Mouse (Mus musculus) liver, adult 2 months (tissue): ENCODE results near the gene Nelfe. TPM values are rescaled to one million over a fixed set of nuclear protein-coding genes. Genes with fewer than 3 reads are reported as not detected.

Source experiments
- DNase-seq: peaks from one replicate; pipeline ENCODE4 v3.0.0-alpha.2; 2011; ENCODE audit warnings: low read depth, low spot score; ENCODE audit errors: extremely low read depth
- H3K27ac ChIP-seq: fragments of 200-500 bp; replicated peaks from 2 replicates; pipeline ENCODE4 v1.5.1; 2012; ENCODE audit warnings: low read depth, mild to moderate bottlenecking, control low read depth, inconsistent platforms, low read length; ENCODE audit not compliant: insufficient read depth
- H3K27me3 ChIP-seq: fragments of 200-500 bp; 2 replicates; pipeline ENCODE4 v1.6.1; 2012; ENCODE audit warnings: mild to moderate bottlenecking, moderate library complexity, low read length, inconsistent platforms; ENCODE audit not compliant: control insufficient read depth, insufficient read depth
- H3K36me3 ChIP-seq: fragments of 200-500 bp; 2 replicates; pipeline ENCODE4 v1.6.1; 2012; ENCODE audit warnings: low read length, inconsistent platforms; ENCODE audit not compliant: control insufficient read depth, insufficient read depth
- H3K4me1 ChIP-seq: fragments of 200-500 bp; 2 replicates; pipeline ENCODE4 v1.6.1; 2011; ENCODE audit warnings: low read length; ENCODE audit not compliant: control insufficient read depth, insufficient read depth
- H3K4me3 ChIP-seq: fragments of 200-500 bp; 2 replicates; pipeline ENCODE4 v1.5.1; 2011; ENCODE audit warnings: low read depth, mild to moderate bottlenecking, control low read depth, low read length, moderate library complexity; ENCODE audit not compliant: insufficient read depth
- H3K79me2 ChIP-seq: fragments of 200-500 bp; 2 replicates; pipeline ENCODE4 v1.6.1; 2012; ENCODE audit warnings: inconsistent platforms, mild to moderate bottlenecking, low read length, moderate library complexity; ENCODE audit not compliant: control insufficient read depth, insufficient read depth
- H3K9ac ChIP-seq: fragments of 200-500 bp; 2 replicates; pipeline ENCODE4 v1.6.1; 2012; ENCODE audit warnings: low read depth, mild to moderate bottlenecking, control low read depth, inconsistent platforms, low read length
- CTCF ChIP-seq: fragments of 200-500 bp; IDR thresholded peaks from 2 replicates; pipeline ENCODE4 v1.5.1; 2011; ENCODE audit warnings: low read depth, low read length, control low read depth
- POLR2A ChIP-seq: fragments of 200-500 bp; IDR thresholded peaks from 2 replicates; pipeline ENCODE4 v1.6.1; 2011; ENCODE audit warnings: low read length, control low read depth; ENCODE audit not compliant: insufficient read depth; ENCODE audit errors: extremely low read depth
- WGBS: fragments of 180-500 bp; shearing (Covaris S2); methylation state at CpG from one replicate; pipeline ENCODE4 v1.1.7; 2018; 5-methylcytosine and 5-hydroxymethylcytosine counted together
- polyA plus RNA-seq: library from polyadenylated mRNA; depleted of rRNA; stranded (reverse); fragments of >200 nt; gene quantifications from 2 replicates; pipeline ENCODE4 v1.2.3, GENCODE M21; 2012
- total RNA-seq: library from RNA; depleted of rRNA; stranded (reverse); fragments of >200 nt; gene quantifications from 2 replicates; pipeline ENCODE4 v1.2.3, GENCODE M21; 2014

Gene Nelfe
- total and polyA plus RNA-seq, 2 experiments = 17.1 to 21.9 TPM

DNA sequence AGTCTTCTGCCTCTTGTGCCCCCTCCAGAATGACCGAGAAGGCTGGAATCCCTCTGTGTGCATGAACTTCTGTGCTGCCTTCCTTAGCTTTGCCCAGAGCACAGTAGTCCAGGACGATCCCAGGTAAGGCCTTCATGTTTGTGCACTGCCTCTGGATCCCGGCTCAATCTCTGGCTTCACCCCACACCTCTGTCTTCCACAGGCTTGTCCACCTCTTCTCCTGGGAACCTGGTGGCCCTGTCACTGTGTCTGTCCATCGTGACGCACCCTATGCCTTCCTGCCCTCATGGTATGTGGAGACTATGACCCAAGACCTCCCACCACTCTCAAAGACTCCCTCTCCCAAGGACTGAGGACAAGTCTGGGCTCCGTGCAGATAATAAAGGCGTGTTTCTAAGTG is 11.4 kb upstream of the Nelfe start:
- H3K27me3 ChIP-seq = no peaks in the 10 kb centered on the region
- H3K36me3 ChIP-seq = peaks cover 10% of the 10 kb centered on the region
- H3K4me1 ChIP-seq = peaks cover 12% of the 10 kb centered on the region
- no peak overlapping the region for H3K4me3 ChIP-seq
- no peak overlapping the region for H3K9ac ChIP-seq
- WGBS = 90% methylated on average over 7 of the region's 7 CpGs
- H3K79me2 ChIP-seq = peaks cover 5% of the 10 kb centered on the region
- DNase-seq = no peak
- H3K27ac ChIP-seq = no peak overlapping the region
- TF ChIP-seq POLR2A (no peak), CTCF (no peak)

DNA sequence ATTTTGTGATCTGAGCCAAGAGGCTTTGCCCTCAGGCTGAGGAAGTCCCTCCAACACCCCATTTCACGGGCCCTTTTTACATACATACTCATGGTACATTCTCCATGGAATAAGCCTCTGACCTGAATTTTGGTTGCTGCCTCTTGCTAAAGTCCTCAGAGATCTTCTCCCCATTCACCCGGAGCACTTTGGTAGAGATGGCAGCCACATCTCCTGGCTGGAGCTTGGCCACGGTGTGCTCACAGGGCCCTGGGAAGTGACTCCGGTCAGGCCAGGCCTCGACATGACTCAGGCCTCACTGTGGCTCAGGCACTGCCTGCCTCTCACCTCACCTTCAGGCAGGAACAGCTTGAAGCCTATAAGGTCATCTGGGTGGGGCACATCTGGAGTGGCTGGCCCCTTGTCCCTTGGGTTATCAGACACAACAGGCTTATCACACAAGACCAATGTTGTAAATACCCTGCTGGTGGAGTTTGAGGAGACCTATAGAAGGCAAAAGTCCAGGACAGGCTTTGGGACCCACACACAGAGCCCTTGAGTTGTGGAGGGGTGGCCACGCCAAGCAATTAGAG is 9.4 kb upstream of the Nelfe start:
- H3K79me2 ChIP-seq = peaks cover 5% of the 10 kb centered on the region
- no peak for DNase-seq
- no peak overlapping the region for H3K4me3 ChIP-seq
- 85% methylated on average over 6 of the region's 6 CpGs for WGBS
- H3K27me3 ChIP-seq = no peaks in the 10 kb centered on the region
- no peak for TF ChIP-seq POLR2A
- no peak for TF ChIP-seq CTCF
- H3K9ac ChIP-seq = no peak overlapping the region
- no peak overlapping the region for H3K27ac ChIP-seq
- H3K36me3 ChIP-seq = peaks cover 10% of the 10 kb centered on the region
- H3K4me1 ChIP-seq = peaks cover 11% of the 10 kb centered on the region

DNA sequence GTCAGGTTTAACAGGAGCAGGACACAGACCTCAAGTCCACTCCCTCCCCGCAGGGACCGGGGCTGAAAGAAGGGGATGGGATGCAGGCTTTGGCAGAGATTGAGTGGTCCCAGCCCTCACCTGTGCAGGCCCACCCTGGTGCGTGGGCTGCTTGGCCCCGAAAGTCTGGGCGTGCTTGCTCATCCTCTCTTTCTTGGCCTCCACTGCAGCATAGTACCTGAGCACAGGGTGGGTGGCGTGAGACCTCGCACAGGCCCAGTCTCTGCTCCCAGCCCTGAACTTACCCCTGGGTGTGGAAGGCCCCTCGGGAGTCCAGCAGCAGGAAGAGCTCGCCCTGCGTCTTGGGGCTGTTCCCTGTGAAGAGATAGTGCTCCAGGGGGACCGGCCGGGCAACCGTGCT is 5.3 kb upstream of the Nelfe start:
- 95% methylated on average over 13 of the region's 13 CpGs for WGBS
- peaks cover 4% of the 10 kb centered on the region; the same call in 1 of the 2 replicates for H3K4me1 ChIP-seq
- TF ChIP-seq POLR2A = no peak
- no peak for TF ChIP-seq CTCF
- H3K36me3 ChIP-seq = peaks cover 18% of the 10 kb centered on the region
- H3K9ac ChIP-seq = no peak overlapping the region
- H3K4me3 ChIP-seq = no peak overlapping the region
- no peak for DNase-seq
- H3K27me3 ChIP-seq = no peaks in the 10 kb centered on the region
- no peak overlapping the region for H3K27ac ChIP-seq
- H3K79me2 ChIP-seq = no peaks in the 10 kb centered on the region; the same call in 1 of the 2 replicates

DNA sequence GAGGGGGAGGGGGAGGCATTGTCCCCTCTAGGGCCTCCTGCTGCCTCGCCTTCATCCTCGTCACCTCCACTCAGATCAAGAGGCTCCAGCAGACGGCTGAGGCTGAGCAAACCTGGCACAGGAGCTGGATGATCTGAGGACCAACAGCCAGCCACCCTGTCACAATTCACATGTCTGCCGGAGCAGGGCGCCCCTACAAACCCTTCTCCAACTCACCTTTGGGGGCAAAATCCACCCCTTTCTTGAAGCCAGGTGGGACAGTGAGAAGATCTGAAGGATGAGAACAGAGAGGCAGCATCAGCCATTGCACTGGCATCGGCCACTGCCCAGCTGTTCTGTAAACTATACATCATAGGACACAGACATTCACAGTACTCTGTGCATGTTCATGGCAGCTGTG is 3.0 kb upstream of the Nelfe start:
- no peak overlapping the region for H3K4me3 ChIP-seq
- peaks cover 18% of the 10 kb centered on the region for H3K36me3 ChIP-seq
- H3K27ac ChIP-seq = no peak overlapping the region
- no peak for TF ChIP-seq CTCF
- TF ChIP-seq POLR2A = no peak
- no peaks in the 10 kb centered on the region; the same call in 1 of the 2 replicates for H3K79me2 ChIP-seq
- no peak overlapping the region for H3K9ac ChIP-seq
- no peak for DNase-seq
- WGBS = 97% methylated on average over 6 of the region's 6 CpGs
- no peaks in the 10 kb centered on the region for H3K27me3 ChIP-seq
- peaks cover 13% of the 10 kb centered on the region; the same call in 1 of the 2 replicates for H3K4me1 ChIP-seq

DNA sequence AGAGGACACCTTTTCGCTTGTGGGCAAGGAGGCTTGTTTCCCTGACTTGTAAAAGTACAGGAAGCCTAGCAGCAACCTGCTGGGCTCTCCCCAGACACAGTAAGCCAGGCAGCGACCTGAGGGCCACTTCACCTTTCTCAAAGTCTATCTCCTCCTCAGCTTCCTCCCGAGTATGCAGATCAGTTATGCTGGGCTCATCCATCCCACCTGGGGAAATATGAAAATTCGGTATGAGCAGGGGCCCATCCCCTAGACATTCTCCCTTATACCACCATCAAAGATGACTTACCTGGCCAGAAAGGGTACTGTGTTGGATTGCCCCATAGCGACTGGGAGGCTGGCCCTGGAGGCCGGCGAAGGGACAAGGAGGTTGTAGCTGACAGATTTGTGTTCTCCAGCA is 2.6 kb upstream of the Nelfe start:
- Histone ChIP-seq H3K4me1 (peaks cover 15% of the 10 kb centered on the region; the same call in 1 of the 2 replicates), H3K79me2 (no peaks in the 10 kb centered on the region; the same call in 1 of the 2 replicates), H3K4me3 (no peak overlapping the region), H3K9ac (no peak overlapping the region), H3K27me3 (no peaks in the 10 kb centered on the region), H3K27ac (no peak overlapping the region), H3K36me3 (peaks cover 18% of the 10 kb centered on the region)
- WGBS = 98% methylated on average over 7 of the region's 7 CpGs
- no peak for DNase-seq
- TF ChIP-seq POLR2A (no peak), CTCF (no peak)

DNA sequence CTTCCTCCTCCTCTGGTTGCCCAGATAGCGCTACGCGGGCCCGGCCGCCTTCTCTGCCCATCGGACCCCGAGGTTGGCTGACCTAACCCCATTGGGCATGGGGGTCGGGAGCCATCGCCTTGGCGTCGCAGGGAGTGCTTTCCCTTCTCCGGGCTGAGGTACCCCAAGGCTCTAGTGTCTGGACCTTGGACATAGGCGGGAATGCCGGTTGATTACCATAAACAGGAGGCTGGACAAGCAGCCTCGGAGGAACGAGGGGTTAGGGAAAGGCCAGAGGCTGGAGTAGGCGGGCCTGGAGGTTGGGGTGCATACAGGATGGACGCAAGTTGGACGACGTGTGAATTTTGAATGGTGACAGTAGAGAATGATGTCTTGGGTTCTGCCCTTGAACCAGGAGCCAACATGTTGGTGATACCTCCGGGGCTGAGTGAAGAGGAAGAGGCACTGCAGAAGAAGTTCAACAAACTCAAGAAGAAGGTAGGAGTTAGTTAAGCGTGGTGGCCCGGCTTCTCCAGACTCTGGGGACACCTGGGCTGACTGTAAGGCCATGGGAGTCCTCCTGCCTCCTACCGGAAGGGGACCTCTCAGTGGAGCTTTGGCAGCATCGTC is 430 bp downstream of the Nelfe start:
- peak; percentile 53 for DNase-seq
- Histone ChIP-seq H3K79me2 (no peaks in the 10 kb centered on the region; the same call in 1 of the 2 replicates), H3K4me1 (peaks cover 27% of the 10 kb centered on the region; the same call in 1 of the 2 replicates), H3K9ac (peak overlapping the region; percentile 84), H3K27ac (peak overlapping the region; percentile 77), H3K27me3 (no peaks in the 10 kb centered on the region), H3K36me3 (peaks cover 15% of the 10 kb centered on the region), H3K4me3 (peak overlapping the region; percentile 83)
- TF ChIP-seq POLR2A = no peak
- TF ChIP-seq CTCF = no peak
- WGBS = 1% methylated on average over 25 of the region's 25 CpGs
